Mouse (Mus musculus) limb, embryonic 15.5 days (tissue): ENCODE measurements around the gene Vps54. TPM values are rescaled to one million over a fixed set of nuclear protein-coding genes. Genes with fewer than 3 reads are reported as not detected.
"Not testable (repeated sequence)": the region's sequence is repeated elsewhere in the genome, so short reads cannot be mapped to it uniquely, and the experiment has no call there.

Source experiments
- ATAC-seq: fragments of 200-750 bp; cut with Nextera tagmentation; 2 replicates; pipeline ENCODE4 v1.8.0; 2017; ENCODE audit warnings: low read depth, moderate TSS enrichment; ENCODE audit not compliant: insufficient number of reproducible peaks, low FRiP score, low TSS enrichment
- H3K27ac ChIP-seq: fragments of 300-500 bp; sonication (generic); 2 replicates; pipeline ENCODE4 v1.5.1; 2015; ENCODE audit warnings: moderate library complexity, mild to moderate bottlenecking, inconsistent platforms
- H3K27me3 ChIP-seq: fragments of 300-500 bp; sonication (generic); 2 replicates; pipeline ENCODE4 v1.6.1; 2015; ENCODE audit warnings: inconsistent platforms
- H3K36me3 ChIP-seq: fragments of 300-500 bp; sonication (generic); 2 replicates; pipeline ENCODE4 v1.6.1; 2015; ENCODE audit warnings: inconsistent platforms
- H3K4me1 ChIP-seq: fragments of 300-500 bp; sonication (generic); 2 replicates; pipeline ENCODE4 v1.6.1; 2015; ENCODE audit warnings: inconsistent platforms
- H3K4me2 ChIP-seq: fragments of 300-500 bp; sonication (generic); 2 replicates; pipeline ENCODE4 v1.6.1; 2015; ENCODE audit warnings: mild to moderate bottlenecking, inconsistent platforms
- H3K4me3 ChIP-seq: fragments of 300-500 bp; sonication (generic); 2 replicates; pipeline ENCODE4 v1.5.1; 2015; ENCODE audit warnings: mild to moderate bottlenecking, inconsistent platforms
- H3K9ac ChIP-seq: fragments of 300-500 bp; sonication (generic); 2 replicates; pipeline ENCODE4 v1.6.1; 2015; ENCODE audit warnings: inconsistent platforms
- H3K9me3 ChIP-seq: fragments of 300-500 bp; sonication (generic); 2 replicates; pipeline ENCODE4 v1.6.1; 2016; ENCODE audit warnings: inconsistent platforms
- WGBS: fragments of 180-500 bp; shearing (Covaris S2); methylation state at CpG from one replicate; pipeline ENCODE4 v1.1.7; 2015; 5-methylcytosine and 5-hydroxymethylcytosine counted together
- polyA plus RNA-seq: library from polyadenylated mRNA; unstranded; fragments of >200 nt; fragmentation: Nextera tagmentation; extraction: Ambion mirVana; gene quantifications from 2 replicates; pipeline ENCODE4 v1.2.1, GENCODE M21; 2015

Vps54 gene
- polyA plus RNA-seq: 9.8 and 12.0 TPM in 2 replicates

DNA sequence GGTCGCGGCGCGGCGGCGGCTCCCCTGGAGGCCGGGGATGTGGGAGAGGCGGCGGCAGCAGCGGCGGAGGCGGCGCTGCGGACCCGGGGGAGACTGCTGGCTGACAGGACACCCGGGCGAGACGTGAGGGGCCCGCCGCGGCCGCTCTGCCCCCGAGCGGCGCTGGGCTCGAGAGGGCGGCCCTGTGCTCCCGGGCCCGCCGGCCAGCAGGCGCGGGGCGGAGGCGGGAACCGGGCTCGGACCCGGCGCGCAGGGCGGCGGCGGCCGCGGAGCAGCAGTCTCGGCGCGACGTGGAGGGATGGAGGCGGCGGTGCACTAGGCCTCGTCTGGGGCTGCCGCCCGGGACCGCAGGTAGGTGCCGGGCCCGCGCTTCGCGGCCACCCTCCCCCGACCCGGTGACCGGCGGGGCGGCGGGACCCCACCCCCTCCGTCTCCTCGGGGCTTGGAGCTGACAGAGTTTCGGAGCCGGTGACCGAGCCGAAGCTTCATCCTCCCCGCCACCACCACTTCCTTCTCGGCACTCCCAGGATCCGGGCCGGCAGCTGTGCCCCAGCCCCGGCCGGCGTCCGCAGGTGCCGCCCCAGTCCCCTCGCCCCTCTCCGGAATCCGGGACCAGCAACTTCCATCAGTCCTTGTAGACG is at the start of gene Vps54:
Gene Vps54, plus strand, starts transcription at position 261 of the 641 bp plus-strand sequence.
- 0% methylated on average over 36 of the region's 84 CpGs for WGBS

DNA sequence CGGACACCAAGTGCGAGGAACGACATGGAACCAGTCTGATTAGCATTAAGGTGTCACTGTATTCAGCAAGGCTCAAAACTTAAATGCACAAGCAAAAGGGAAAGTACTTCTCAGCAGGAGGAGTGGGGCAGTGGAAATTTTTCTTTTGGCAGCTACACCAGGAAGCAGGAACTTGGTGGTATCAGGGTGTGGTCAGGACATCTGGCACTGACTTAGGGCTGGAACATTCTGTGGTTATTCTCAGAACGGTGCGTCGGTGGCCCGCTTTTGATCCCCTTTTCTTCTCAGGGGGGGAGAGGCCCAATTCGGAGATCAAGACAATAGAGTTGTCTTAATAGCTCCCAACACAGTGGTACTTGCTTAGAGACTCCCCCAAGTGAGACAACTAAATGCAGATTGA is 47.3 kb upstream of the Vps54 start:
- not testable (repeated sequence) for H3K27ac ChIP-seq, H3K4me2 ChIP-seq

More for the DNA sequence above, at the start of gene Vps54:
- Histone ChIP-seq H3K4me1 (peaks cover 5% of the 10 kb centered on the region; the same call in 1 of the 2 replicates), H3K4me3 (peak within 1 kb of the TSS; percentile 89), H3K36me3 (no peaks in the 10 kb centered on the region), H3K27ac (peak within 1 kb of the TSS; percentile 98), H3K4me2 (peak within 1 kb of the TSS; percentile 60), H3K9ac (peak within 1 kb of the TSS; percentile 98), H3K9me3 (no peaks in the 10 kb centered on the region), H3K27me3 (no peaks in the 10 kb centered on the region)
- peak; percentile 79 for ATAC-seq

DNA sequence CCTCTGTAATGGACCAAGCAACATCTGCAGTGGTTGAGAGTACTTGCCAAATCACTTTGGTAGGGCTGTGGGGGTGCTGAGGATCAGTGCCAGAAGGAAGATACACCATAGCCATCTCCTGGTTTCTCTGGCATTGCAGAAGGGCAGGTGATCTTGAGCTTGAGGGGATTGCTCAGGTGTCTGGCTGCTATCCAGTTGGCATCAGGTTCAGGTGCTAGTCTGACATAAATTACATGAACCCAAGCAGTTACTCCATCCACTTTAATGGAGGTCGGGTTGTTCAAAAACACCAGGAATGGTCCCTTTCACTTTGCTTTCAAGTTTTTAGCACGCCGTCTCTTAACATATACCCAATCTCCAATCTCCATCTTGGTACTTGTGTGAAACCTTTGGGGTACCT is 44.2 kb upstream of the Vps54 start:
- 91% methylated on average over 3 of the region's 3 CpGs for WGBS
- no peak overlapping the region for H3K27ac ChIP-seq
- H3K27me3 ChIP-seq: no peaks in the 10 kb centered on the region
- ATAC-seq: no peak
- H3K4me3 ChIP-seq: no peak overlapping the region
- no peaks in the 10 kb centered on the region for H3K4me1 ChIP-seq
- H3K9me3 ChIP-seq: no peaks in the 10 kb centered on the region
- H3K9ac ChIP-seq: no peak overlapping the region
- H3K36me3 ChIP-seq: no peaks in the 10 kb centered on the region
- no peak overlapping the region for H3K4me2 ChIP-seq

More for the DNA sequence above, 47.3 kb upstream of the Vps54 start:
- not testable (repeated sequence) for H3K4me3 ChIP-seq, H3K9me3 ChIP-seq, H3K36me3 ChIP-seq, H3K4me1 ChIP-seq, H3K9ac ChIP-seq, H3K27me3 ChIP-seq, ATAC-seq
- WGBS: 77% methylated on average over 8 of the region's 8 CpGs

DNA sequence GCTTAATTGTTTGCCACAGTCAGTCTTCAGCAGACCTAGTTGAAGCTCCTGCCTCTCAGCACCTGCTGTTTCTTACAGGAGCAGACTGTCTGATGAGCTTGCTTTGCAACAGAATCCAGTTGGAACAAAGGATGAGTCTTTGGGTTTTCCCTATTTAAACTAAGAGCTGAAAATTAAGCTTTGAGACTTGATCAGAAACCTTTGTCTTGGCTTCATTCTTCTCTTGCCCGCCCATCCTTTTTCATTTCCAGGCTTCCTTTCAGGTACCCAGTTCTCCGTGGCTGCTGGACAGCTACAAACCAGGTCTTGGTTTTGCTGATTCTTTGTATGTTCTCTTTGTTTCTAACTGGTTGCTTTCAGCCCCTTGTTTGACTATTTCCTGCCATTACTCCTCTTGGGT is 30.0 kb upstream of the Vps54 start:
- no peak for ATAC-seq
- H3K27me3 ChIP-seq: no peaks in the 10 kb centered on the region
- no peak overlapping the region for H3K9ac ChIP-seq
- no peak overlapping the region for H3K4me2 ChIP-seq
- H3K4me1 ChIP-seq: no peaks in the 10 kb centered on the region
- H3K27ac ChIP-seq: no peak overlapping the region
- no peaks in the 10 kb centered on the region for H3K36me3 ChIP-seq
- H3K9me3 ChIP-seq: no peaks in the 10 kb centered on the region
- 77% methylated on average over 2 of the region's 2 CpGs for WGBS
- no peak overlapping the region for H3K4me3 ChIP-seq

DNA sequence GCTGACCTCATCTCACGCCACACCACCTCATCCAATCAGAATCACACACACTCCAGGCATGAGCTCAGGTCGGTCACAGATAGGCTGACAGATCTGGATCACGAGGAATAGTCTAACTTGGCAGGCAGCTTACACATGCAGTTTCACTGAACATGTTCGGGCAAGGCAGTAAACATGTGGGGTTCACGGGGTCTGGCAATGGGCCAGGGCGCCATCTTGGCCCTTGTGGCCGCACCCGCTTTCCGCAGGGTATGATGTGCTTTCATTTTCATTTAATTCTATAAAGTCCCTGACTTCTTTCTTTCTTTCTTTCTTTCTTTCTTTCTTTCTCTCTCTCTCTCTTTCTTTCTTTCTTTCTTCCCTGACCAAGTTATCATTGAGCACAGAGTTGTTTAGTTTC is 29.4 kb upstream of the Vps54 start:
- H3K4me1 ChIP-seq, H3K4me2 ChIP-seq, H3K27me3 ChIP-seq, H3K36me3 ChIP-seq, H3K9ac ChIP-seq, H3K9me3 ChIP-seq, ATAC-seq, H3K4me3 ChIP-seq, H3K27ac ChIP-seq: not testable (repeated sequence)
- WGBS: 90% methylated on average over 9 of the region's 9 CpGs

DNA sequence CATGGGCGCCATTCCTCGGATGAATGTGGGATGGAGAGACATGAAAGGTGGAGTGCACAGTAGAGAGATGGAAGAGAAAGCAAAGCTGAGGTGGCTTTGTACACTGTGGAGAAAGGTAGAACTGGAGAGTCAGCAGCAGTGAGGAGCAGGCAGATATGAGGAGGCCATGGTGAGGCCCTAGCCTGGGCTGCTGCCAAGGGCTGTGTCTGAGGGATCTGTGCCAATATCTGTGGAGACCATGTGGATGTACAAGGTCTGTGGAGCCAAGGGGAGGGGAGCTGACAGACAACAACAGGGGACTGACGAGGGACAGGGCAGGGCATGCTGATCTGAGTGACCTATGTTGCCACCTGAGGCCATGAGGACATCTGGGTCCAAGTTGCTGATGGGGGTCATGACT is 21.7 kb upstream of the Vps54 start:
- H3K27ac ChIP-seq: no peak overlapping the region
- H3K9ac ChIP-seq: no peak overlapping the region
- H3K9me3 ChIP-seq: no peaks in the 10 kb centered on the region
- no peak overlapping the region for H3K4me2 ChIP-seq
- no peaks in the 10 kb centered on the region for H3K4me1 ChIP-seq
- H3K36me3 ChIP-seq: no peaks in the 10 kb centered on the region
- WGBS: 81% methylated on average over 3 of the region's 3 CpGs
- ATAC-seq: peak; percentile 30; the same call in 1 of the 2 replicates
- H3K27me3 ChIP-seq: no peaks in the 10 kb centered on the region
- H3K4me3 ChIP-seq: no peak overlapping the region

DNA sequence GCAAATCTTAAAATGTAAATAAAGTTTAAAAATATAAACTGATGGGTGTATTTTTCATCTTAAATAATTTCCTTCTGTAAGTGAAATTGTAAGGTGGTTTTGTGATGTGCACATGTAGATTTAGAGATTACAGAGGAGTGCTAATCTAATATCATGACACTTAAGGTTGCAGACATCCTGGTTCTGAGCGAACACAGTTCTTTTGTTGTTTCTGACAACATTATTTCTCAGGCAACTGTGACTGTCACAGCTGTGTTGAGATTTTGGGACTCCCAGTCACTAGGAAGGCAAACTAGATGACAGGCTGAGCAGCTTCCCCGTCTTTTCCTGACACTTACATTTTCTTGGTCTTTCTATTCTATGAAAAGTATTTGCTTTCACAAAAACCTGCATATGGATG is 19.8 kb upstream of the Vps54 start:
- H3K27me3 ChIP-seq: no peaks in the 10 kb centered on the region
- H3K4me3 ChIP-seq: no peak overlapping the region
- no peaks in the 10 kb centered on the region for H3K4me1 ChIP-seq
- no peak overlapping the region for H3K9ac ChIP-seq
- no peak overlapping the region for H3K4me2 ChIP-seq
- WGBS: 88% methylated on average over 2 of the region's 2 CpGs
- H3K27ac ChIP-seq: no peak overlapping the region
- no peak for ATAC-seq
- H3K36me3 ChIP-seq: no peaks in the 10 kb centered on the region
- no peaks in the 10 kb centered on the region for H3K9me3 ChIP-seq

DNA sequence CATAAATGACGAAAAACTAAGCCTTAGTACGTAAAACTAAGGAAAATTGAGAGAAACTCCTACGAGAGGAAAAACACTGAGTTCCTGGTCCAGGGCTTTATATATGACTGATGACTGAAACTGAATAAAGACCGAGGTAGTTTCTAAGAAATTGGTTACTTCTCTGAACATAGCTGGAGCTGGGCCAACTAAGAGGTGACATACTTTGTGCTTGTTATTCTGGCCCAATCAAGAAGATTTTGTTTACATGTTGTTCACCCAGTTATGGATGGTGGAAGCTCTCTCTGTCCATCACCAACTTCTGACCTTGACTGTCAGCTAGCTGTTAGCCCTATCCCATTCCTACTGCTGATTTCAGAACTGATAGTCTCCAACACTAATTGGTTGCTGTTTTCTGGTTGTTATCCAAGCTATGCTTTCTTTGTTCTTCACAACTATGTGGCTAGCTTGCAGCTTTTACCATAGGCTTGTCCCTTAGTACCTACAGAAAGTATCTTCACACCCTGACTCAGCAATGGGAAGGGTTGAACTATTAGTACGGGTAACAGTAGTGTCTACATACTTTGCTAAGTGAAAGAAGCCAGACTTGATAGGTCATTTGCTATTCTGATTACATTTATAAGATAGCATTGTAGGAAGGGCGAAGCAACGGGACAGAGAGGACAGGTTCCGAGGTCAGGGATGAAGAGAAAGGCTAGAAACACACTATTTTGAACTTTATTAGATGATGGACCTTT is 19.1 kb upstream of the Vps54 start:
- no peak for ATAC-seq
- no peak overlapping the region for H3K4me2 ChIP-seq

DNA sequence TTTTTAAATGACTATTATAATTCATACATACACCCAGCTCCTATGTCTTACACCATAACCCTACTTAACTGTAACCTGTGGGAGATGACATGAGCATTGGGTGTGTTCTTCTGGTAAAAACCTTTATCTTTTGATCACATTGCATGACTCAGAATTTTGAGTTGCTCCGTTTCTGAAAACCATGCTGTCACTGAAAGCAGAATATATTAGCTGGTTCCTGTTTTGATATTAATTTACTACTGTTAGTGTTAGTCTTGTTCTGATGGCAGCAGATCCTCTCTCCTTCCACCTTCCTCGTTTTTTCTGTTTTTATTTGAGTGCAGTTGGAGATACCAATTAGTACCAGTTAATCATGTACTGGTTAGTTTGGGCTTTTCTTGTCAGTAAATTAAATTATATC is 18.3 kb upstream of the Vps54 start:
- H3K4me2 ChIP-seq: no peak overlapping the region
- no peak for ATAC-seq
- no peak overlapping the region for H3K4me3 ChIP-seq
- no peak overlapping the region for H3K27ac ChIP-seq
- no peak overlapping the region for H3K9ac ChIP-seq
- H3K4me1 ChIP-seq: no peaks in the 10 kb centered on the region
- no peaks in the 10 kb centered on the region for H3K27me3 ChIP-seq
- no peaks in the 10 kb centered on the region for H3K9me3 ChIP-seq
- 36% methylated on average over 2 of the region's 2 CpGs for WGBS
- no peaks in the 10 kb centered on the region for H3K36me3 ChIP-seq

More for the DNA sequence above, 19.1 kb upstream of the Vps54 start:
- WGBS: 83% methylated on average over 8 of the region's 8 CpGs
- no peak overlapping the region for H3K4me3 ChIP-seq
- no peak overlapping the region for H3K9ac ChIP-seq
- no peaks in the 10 kb centered on the region for H3K36me3 ChIP-seq
- no peak overlapping the region for H3K27ac ChIP-seq
- H3K27me3 ChIP-seq: no peaks in the 10 kb centered on the region
- no peaks in the 10 kb centered on the region for H3K4me1 ChIP-seq
- H3K9me3 ChIP-seq: no peaks in the 10 kb centered on the region

DNA sequence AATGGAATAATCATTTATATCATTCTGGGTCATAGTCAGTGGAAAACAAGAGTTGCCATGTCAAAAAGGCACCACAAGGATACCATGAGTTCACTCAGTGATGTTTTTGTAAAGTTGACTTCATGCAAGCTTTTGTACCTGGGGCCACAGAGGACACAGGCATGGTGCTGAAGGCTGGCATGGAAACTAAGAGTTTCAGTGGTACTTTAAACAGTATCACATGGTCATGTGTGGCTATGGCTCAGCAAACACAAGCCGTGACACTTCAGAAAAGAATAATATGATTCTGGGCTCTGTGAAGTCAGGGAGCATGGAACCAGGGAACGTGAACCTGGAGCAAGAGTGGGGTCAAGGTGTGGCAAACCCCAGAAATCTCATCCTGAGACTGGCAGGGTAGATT is 17.7 kb upstream of the Vps54 start:
- Histone ChIP-seq H3K36me3 (no peaks in the 10 kb centered on the region), H3K9ac (no peak overlapping the region), H3K9me3 (no peaks in the 10 kb centered on the region), H3K27ac (no peak overlapping the region), H3K4me1 (no peaks in the 10 kb centered on the region), H3K27me3 (no peaks in the 10 kb centered on the region), H3K4me2 (no peak overlapping the region), H3K4me3 (no peak overlapping the region)
- ATAC-seq: no peak
- WGBS: 92% methylated on average over 2 of the region's 2 CpGs

DNA sequence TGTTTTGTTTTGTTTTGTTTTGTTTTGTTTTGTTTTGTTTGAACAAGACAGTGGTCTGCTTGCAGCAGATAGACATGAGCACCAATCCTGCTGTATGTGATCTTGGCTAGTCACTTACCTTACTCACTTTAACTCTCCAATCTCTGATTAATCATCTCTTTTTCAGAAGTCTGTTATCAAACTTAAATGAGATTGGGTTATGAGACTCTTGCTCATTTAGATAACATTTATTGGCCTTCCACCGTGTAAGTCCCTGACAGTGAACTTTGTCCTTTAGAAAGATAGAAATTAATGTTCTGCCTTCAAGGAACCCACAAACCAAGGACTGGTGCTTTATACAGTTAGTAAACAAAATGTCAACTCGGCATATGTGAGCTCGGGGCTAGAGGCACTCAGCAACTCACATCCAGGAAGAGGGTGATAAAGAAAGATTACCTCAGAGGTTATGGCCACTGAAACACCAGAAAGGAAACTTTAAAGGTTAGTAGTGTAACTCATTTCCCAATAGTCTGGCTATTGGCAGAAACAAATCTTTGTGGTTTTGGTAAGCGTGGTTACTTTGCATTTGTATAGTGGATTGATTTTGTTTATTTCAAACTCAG is 16.4 kb upstream of the Vps54 start:
- Histone ChIP-seq H3K9ac (no peak overlapping the region), H3K4me2 (no peak overlapping the region), H3K9me3 (no peaks in the 10 kb centered on the region), H3K4me3 (no peak overlapping the region), H3K27ac (no peak overlapping the region), H3K27me3 (no peaks in the 10 kb centered on the region), H3K4me1 (no peaks in the 10 kb centered on the region), H3K36me3 (no peaks in the 10 kb centered on the region)
- no peak for ATAC-seq
- 64% methylated on average over 4 of the region's 4 CpGs for WGBS

DNA sequence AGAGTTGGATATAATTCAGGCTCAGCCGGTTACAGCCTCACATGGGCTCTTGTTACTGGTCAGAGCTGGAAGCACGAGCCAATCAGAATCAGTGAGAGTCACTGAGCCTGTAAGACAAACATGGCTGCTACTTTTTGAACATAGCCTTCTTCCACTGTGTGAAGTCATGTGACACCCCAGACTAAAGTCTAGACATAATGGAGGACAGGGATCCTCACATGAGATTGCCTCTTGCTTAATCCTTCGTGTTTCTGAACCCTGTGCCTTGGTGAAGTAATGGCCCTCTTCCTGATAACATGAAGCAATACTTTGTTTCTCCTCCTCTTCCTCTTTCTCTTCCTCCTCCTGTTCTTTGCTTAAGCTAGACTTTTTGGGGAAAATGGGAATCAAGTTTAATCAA is 15.5 kb upstream of the Vps54 start:
- WGBS: 91% methylated on average over 3 of the region's 3 CpGs
- no peaks in the 10 kb centered on the region for H3K9me3 ChIP-seq
- H3K4me2 ChIP-seq: no peak overlapping the region
- H3K4me3 ChIP-seq: no peak overlapping the region
- H3K36me3 ChIP-seq: no peaks in the 10 kb centered on the region
- no peak overlapping the region for H3K27ac ChIP-seq
- H3K4me1 ChIP-seq: no peaks in the 10 kb centered on the region
- no peak for ATAC-seq
- H3K27me3 ChIP-seq: no peaks in the 10 kb centered on the region
- no peak overlapping the region for H3K9ac ChIP-seq
